Mouse (Mus musculus) liver, adult 2 months (tissue): ENCODE results near the gene Gm5741.

Source experiments
- CTCF ChIP-seq: fragments of 200-500 bp; IDR thresholded peaks from 2 replicates; pipeline ENCODE4 v1.5.1; 2011; ENCODE audit warnings: low read depth, low read length, control low read depth
- POLR2A ChIP-seq: fragments of 200-500 bp; IDR thresholded peaks from 2 replicates; pipeline ENCODE4 v1.6.1; 2011; ENCODE audit warnings: low read length, control low read depth; ENCODE audit not compliant: insufficient read depth; ENCODE audit errors: extremely low read depth

DNA sequence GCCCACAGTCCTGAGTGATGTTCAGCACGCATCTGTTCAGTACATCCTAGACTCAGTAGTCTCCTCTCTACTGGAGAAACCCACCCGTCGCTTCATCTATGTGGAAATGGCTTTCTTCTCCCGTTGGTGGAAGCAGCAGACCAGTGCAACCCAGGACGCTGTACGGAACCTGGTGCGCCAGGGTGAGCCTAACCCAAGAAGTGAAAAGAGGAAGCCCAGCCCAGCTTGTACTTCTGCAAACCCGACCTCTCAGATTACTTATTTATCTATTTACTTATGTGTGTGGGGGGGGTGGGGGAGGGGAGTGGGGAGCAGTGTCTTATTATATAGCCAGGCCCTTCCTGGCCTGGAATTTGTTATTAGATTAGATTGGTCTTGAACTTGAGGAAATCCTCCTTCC lies 16.9 kb upstream of the Gm5741 start:
- TF ChIP-seq CTCF = no peak
- no peak for TF ChIP-seq POLR2A
